Mouse (Mus musculus): ENCODE results near the gene Smg5. TPM values are rescaled to one million over a fixed set of nuclear protein-coding genes. Genes with fewer than 3 reads are reported as not detected.

Smg5 gene
- total and polyA plus RNA-seq, 2 experiments, result 14.1 to 36.6 TPM

DNA sequence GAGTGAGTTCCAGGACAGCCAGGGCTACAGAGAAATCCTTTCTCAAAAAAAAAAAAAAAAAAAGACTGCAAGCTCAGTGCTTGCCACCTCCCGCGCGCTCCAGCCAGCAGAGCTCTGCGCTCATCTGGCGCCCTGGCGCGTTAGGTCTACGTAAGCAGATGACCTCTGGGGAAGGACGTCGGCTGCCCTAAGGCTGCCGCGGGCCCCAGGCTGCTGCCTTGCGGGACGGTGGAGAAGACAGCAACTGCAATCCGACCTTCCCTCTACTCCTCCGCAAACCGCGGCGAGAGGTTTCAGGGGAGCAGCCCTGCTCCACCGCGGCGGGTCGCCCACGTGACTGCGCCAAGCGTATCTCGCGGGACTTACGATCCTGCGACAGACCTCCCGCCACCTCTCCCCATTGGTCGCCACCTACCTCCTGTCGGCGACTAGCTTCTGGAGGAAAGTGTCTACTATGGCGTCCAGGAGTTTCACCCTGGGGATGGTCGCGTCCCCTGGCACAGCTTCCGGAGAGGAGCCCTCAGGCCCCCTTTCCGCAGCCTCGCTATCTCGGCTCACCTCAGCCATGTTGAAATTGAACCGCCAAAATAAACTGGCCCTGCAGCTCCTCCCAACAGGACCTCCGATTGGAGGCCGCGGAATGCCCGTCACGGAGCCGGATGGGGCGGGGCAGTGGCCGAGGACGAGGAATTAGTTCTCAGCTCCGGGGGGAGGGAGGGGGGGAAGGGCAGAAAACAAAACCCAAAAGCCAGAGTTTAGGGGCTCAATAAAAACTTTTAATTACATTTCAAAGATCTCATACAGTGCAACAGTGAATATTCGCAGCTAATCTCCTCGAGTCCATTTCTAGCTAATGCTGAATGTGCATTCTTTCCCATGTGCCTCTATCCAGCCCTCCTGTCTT lies 73.9 kb downstream of the Smg5 start, which contains the start of gene Pmf1:
Pmf1 (minus strand) TSS at position 591 of the 904 bp plus-strand sequence.
- Histone ChIP-seq H3K9ac (ENCODE audit: low read depth, low read length) (peak within 1 kb of the TSS; percentile 97), H3K27ac (replicated peaks; ENCODE audit: insufficient read depth, low read depth, low read length) (peak within 1 kb of the TSS; percentile 97), H3K79me2 (ENCODE audit: control insufficient read depth, insufficient read depth, low read length) (peaks cover 2% of the 10 kb centered on the region; the same call in 1 of the 2 replicates), H3K4me3 (ENCODE audit: insufficient read depth, low read depth, low read length) (peak within 1 kb of the TSS; percentile 86), H3K36me3 (ENCODE audit: control insufficient read depth, insufficient read depth, low read length) (no peaks in the 10 kb centered on the region; the same call in 1 of the 2 replicates), H3K27me3 (ENCODE audit: control insufficient read depth, insufficient read depth, low read length) (no peaks in the 10 kb centered on the region), H3K4me1 (ENCODE audit: control insufficient read depth, insufficient read depth, low read length) (peaks cover 33% of the 10 kb centered on the region)
- peak; percentile 82 for DNase-seq (ENCODE audit: extremely low read depth, low read depth, low spot score)
- TF ChIP-seq CTCF (IDR thresholded peaks at IDR 0.05; ENCODE audit: low read depth, low read length) (no peak), POLR2A (IDR thresholded peaks at IDR 0.05; ENCODE audit: extremely low read depth, insufficient read depth, low read length) (peak; percentile 90)
- under 1% methylated on average over 54 of the region's 54 CpGs for WGBS

DNA sequence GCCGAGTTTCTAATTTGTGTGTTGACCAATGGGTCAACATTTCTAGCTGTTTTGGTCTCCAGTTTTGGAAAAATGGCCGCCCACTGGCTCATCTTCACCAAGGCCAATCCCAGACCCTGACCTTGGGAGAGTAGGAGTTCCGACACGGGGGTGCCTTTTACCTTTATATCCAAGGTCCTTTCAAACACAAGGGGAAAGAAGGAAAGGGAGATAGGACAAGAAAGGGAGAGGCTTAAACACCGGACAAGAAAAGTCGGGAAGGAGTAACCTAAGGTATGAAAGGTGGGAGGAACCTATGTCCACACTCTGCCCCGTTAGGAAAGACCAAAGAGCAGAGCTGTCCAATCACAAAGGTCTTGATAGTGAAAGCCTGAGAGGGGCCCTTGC lies 74.6 kb downstream of the Smg5 start:
- peak; percentile 47 for DNase-seq (ENCODE audit: extremely low read depth, low read depth, low spot score)
- peak overlapping the region; percentile 47 for H3K9ac ChIP-seq (ENCODE audit: low read depth, low read length)
- no peaks in the 10 kb centered on the region; the same call in 1 of the 2 replicates for H3K36me3 ChIP-seq (ENCODE audit: control insufficient read depth, insufficient read depth, low read length)
- TF ChIP-seq POLR2A (IDR thresholded peaks at IDR 0.05; ENCODE audit: extremely low read depth, insufficient read depth, low read length) (no peak), CTCF (IDR thresholded peaks at IDR 0.05; ENCODE audit: low read depth, low read length) (no peak)
- peaks cover 4% of the 10 kb centered on the region; the same call in 1 of the 2 replicates for H3K79me2 ChIP-seq (ENCODE audit: control insufficient read depth, insufficient read depth, low read length)
- 16% methylated on average over 7 of the region's 7 CpGs for WGBS
- H3K4me1 ChIP-seq (ENCODE audit: control insufficient read depth, insufficient read depth, low read length), result peaks cover 38% of the 10 kb centered on the region
- H3K27ac ChIP-seq (replicated peaks; ENCODE audit: insufficient read depth, low read depth, low read length), result peak overlapping the region; percentile 88
- no peak overlapping the region for H3K4me3 ChIP-seq (ENCODE audit: insufficient read depth, low read depth, low read length)
- no peaks in the 10 kb centered on the region for H3K27me3 ChIP-seq (ENCODE audit: control insufficient read depth, insufficient read depth, low read length)

DNA sequence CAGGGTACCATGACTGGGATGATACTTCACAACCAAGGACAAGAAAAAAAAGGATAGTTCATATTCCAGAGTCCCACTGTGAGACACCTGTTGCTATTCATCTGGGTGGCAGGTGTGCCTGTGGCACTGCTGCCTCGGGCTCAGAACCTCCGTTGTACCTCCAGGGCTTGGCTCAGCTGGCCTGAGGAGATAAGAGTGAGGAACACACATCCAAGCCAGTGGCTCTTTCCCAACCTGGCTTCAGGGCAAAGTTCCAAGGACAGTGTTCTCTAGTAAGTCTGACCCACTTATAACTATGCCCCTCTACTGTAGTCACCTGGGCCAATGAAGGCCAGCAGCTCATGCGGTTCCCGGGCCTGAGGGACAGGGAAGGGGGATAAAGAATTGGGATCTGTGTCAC lies 75.6 kb downstream of the Smg5 start:
- H3K27me3 ChIP-seq (ENCODE audit: control insufficient read depth, insufficient read depth, low read length), result no peaks in the 10 kb centered on the region
- WGBS, result 17% methylated on average over 4 of the region's 4 CpGs
- H3K4me1 ChIP-seq (ENCODE audit: control insufficient read depth, insufficient read depth, low read length), result peaks cover 46% of the 10 kb centered on the region
- TF ChIP-seq POLR2A (IDR thresholded peaks at IDR 0.05; ENCODE audit: extremely low read depth, insufficient read depth, low read length) (no peak), CTCF (IDR thresholded peaks at IDR 0.05; ENCODE audit: low read depth, low read length) (no peak)
- H3K36me3 ChIP-seq (ENCODE audit: control insufficient read depth, insufficient read depth, low read length), result no peaks in the 10 kb centered on the region; the same call in 1 of the 2 replicates
- H3K79me2 ChIP-seq (ENCODE audit: control insufficient read depth, insufficient read depth, low read length), result peaks cover 4% of the 10 kb centered on the region; the same call in 1 of the 2 replicates
- peak overlapping the region; percentile 88 for H3K27ac ChIP-seq (replicated peaks; ENCODE audit: insufficient read depth, low read depth, low read length)
- peak; percentile 98 for DNase-seq (ENCODE audit: extremely low read depth, low read depth, low spot score)
- H3K4me3 ChIP-seq (ENCODE audit: insufficient read depth, low read depth, low read length), result no peak overlapping the region
- no peak overlapping the region for H3K9ac ChIP-seq (ENCODE audit: low read depth, low read length)

Other genes starting within 250 kb of the Smg5 start
- 3.7 and 6.2 TPM in 2 replicates for gene Mef2d, start 193.9 kb upstream of the Smg5 start, total RNA-seq (2014; rRNA removed)
- 17.7 and 22.2 TPM in 2 replicates for gene Mef2d, start 193.9 kb upstream of the Smg5 start, polyA plus RNA-seq (2012; rRNA removed)
- 11.9 and 24.6 TPM in 2 replicates for gene Rhbg, start 81.6 kb upstream of the Smg5 start, total RNA-seq (2014; rRNA removed)
- gene Rhbg, start 81.6 kb upstream of the Smg5 start, polyA plus RNA-seq (2012; rRNA removed), result 30.5 and 50.3 TPM in 2 replicates
- not detected in 2 replicates for gene Gm38392, start 49.0 kb upstream of the Smg5 start, total RNA-seq (2014; rRNA removed)
- gene Gm38392, start 49.0 kb upstream of the Smg5 start, polyA plus RNA-seq (2012; rRNA removed), result not detected in 2 replicates
- 4.3 and 6.0 TPM in 2 replicates for gene Tsacc, start 39.3 kb upstream of the Smg5 start, total RNA-seq (2014; rRNA removed)
- 3.4 and 3.6 TPM in 2 replicates for gene Tsacc, start 39.3 kb upstream of the Smg5 start, polyA plus RNA-seq (2012; rRNA removed)
- gene Cct3, start 39.1 kb upstream of the Smg5 start, total RNA-seq (2014; rRNA removed), result 104 and 130 TPM in 2 replicates
- gene Cct3, start 39.1 kb upstream of the Smg5 start, polyA plus RNA-seq (2012; rRNA removed), result 78.2 and 79.7 TPM in 2 replicates
- 17.8 and 26.6 TPM in 2 replicates for gene Glmp, start 11.2 kb upstream of the Smg5 start, total RNA-seq (2014; rRNA removed)
- 136 and 154 TPM in 2 replicates for gene Glmp, start 11.2 kb upstream of the Smg5 start, polyA plus RNA-seq (2012; rRNA removed)
- 1.1 and 1.7 TPM in 2 replicates for gene Tmem79, start 112 bp upstream of the Smg5 start, total RNA-seq (2014; rRNA removed)
- 2.5 and 2.9 TPM in 2 replicates for gene Tmem79, start 112 bp upstream of the Smg5 start, polyA plus RNA-seq (2012; rRNA removed)
- not detected in 2 replicates for gene Paqr6, start 28.3 kb downstream of the Smg5 start, total RNA-seq (2014; rRNA removed)
- gene Paqr6, start 28.3 kb downstream of the Smg5 start, polyA plus RNA-seq (2012; rRNA removed), result 0.56 and 0.66 TPM in 2 replicates
- 0.34 and 0.74 TPM in 2 replicates for gene Bglap3, start 36.5 kb downstream of the Smg5 start, total RNA-seq (2014; rRNA removed)
- 0.11 and 2.0 TPM in 2 replicates for gene Bglap3, start 36.5 kb downstream of the Smg5 start, polyA plus RNA-seq (2012; rRNA removed)
- not detected in 2 replicates for gene Bglap2, start 42.4 kb downstream of the Smg5 start, total RNA-seq (2014; rRNA removed)
- not detected in 2 replicates for gene Bglap2, start 42.4 kb downstream of the Smg5 start, polyA plus RNA-seq (2012; rRNA removed)
- gene Bglap, start 48.2 kb downstream of the Smg5 start, total RNA-seq (2014; rRNA removed), result not detected in 2 replicates
- not detected in 2 replicates for gene Bglap, start 48.2 kb downstream of the Smg5 start, polyA plus RNA-seq (2012; rRNA removed)
- gene Pmf1, start 74.1 kb downstream of the Smg5 start, total RNA-seq (2014; rRNA removed), result 12.9 and 16.5 TPM in 2 replicates
- gene Pmf1, start 74.1 kb downstream of the Smg5 start, polyA plus RNA-seq (2012; rRNA removed), result 59.0 and 68.1 TPM in 2 replicates
- gene Slc25a44, start 88.9 kb downstream of the Smg5 start, total RNA-seq (2014; rRNA removed), result 26.1 and 28.1 TPM in 2 replicates
- gene Slc25a44, start 88.9 kb downstream of the Smg5 start, polyA plus RNA-seq (2012; rRNA removed), result 57.0 and 60.9 TPM in 2 replicates
- 23.4 and 37.9 TPM in 2 replicates for gene Sema4a, start 124.9 kb downstream of the Smg5 start, total RNA-seq (2014; rRNA removed)
- gene Sema4a, start 124.9 kb downstream of the Smg5 start, polyA plus RNA-seq (2012; rRNA removed), result 109 and 117 TPM in 2 replicates
- gene Lmna, start 173.7 kb downstream of the Smg5 start, total RNA-seq (2014; rRNA removed), result 28.2 and 38.5 TPM in 2 replicates
- gene Lmna, start 173.7 kb downstream of the Smg5 start, polyA plus RNA-seq (2012; rRNA removed), result 41.0 and 44.7 TPM in 2 replicates
- under 0.01 TPM in 2 replicates for gene Mex3a, start 196.1 kb downstream of the Smg5 start, total RNA-seq (2014; rRNA removed)
- 0.02 and 0.04 TPM in 2 replicates for gene Mex3a, start 196.1 kb downstream of the Smg5 start, polyA plus RNA-seq (2012; rRNA removed)
- 0.18 and 0.20 TPM in 2 replicates for gene Rab25, start 212.0 kb downstream of the Smg5 start, total RNA-seq (2014; rRNA removed)
- 0.32 and 0.46 TPM in 2 replicates for gene Rab25, start 212.0 kb downstream of the Smg5 start, polyA plus RNA-seq (2012; rRNA removed)
- 104 and 125 TPM in 2 replicates for gene Lamtor2, start 216.8 kb downstream of the Smg5 start, total RNA-seq (2014; rRNA removed)
- gene Lamtor2, start 216.8 kb downstream of the Smg5 start, polyA plus RNA-seq (2012; rRNA removed), result 201 and 204 TPM in 2 replicates
- gene Ubqln4, start 217.5 kb downstream of the Smg5 start, total RNA-seq (2014; rRNA removed), result 8.3 and 14.2 TPM in 2 replicates
- gene Ubqln4, start 217.5 kb downstream of the Smg5 start, polyA plus RNA-seq (2012; rRNA removed), result 41.1 and 42.8 TPM in 2 replicates
- 90.0 and 110 TPM in 2 replicates for gene Ssr2, start 239.6 kb downstream of the Smg5 start, total RNA-seq (2014; rRNA removed)
- gene Ssr2, start 239.6 kb downstream of the Smg5 start, polyA plus RNA-seq (2012; rRNA removed), result 155 and 176 TPM in 2 replicates